Comparison of ENCODE assay signal across 8 mouse cellular contexts in the genomic region with DNA sequence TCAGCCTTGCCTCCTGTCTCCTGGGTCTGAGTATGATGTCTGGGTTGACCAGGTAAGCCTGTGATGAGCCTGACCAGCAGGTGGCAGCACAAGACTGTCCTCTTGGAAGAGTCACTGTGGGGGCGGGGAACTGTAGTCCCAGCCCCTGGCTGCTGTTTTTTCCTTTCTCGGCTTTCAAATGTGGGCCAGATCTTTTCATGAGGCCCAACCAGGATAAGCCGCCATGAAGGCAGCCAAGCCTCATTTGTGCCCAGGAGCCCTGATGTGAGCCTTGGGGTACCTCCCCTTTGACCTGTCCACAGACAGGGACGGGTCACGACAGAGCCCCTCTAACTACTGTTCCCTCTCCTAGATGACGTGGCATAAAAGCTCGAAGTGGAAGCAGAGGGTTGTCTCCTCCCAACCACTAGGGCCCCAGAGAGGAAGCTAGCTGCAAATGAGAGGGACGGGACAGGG. TPM values are rescaled to one million over a fixed set of nuclear protein-coding genes. Genes with fewer than 3 reads are reported as not detected.
DNase-seq lines count a peak whose midpoint lies in the region; ATAC-seq and TF ChIP-seq lines count a peak whose summit lies in the region.

No protein-coding gene starts in this region.

- TF ChIP-seq CTCF in layer of hippocampus, adult 2 months (conservative IDR thresholded peaks at IDR 0.05): peak; percentile 95
- TF ChIP-seq CTCF in lung, embryonic 14.5 days (IDR thresholded peaks at IDR 0.05; ENCODE audit: low read depth): peak; percentile 98
- TF ChIP-seq CTCF in olfactory bulb, adult 2 months (IDR thresholded peaks at IDR 0.05; ENCODE audit: insufficient read depth, low read depth, low read length): peak; percentile 78
- peak; percentile 84 for TF ChIP-seq CTCF in thymus, adult 2 months (IDR thresholded peaks at IDR 0.05; ENCODE audit: borderline replicate concordance, control insufficient read depth, extremely low read depth, insufficient read depth, low read length, poor library complexity)

- peak overlapping the region; percentile 91 for H3K27ac ChIP-seq in forebrain, embryonic 15.5 days (replicated peaks)
- H3K27ac ChIP-seq in layer of hippocampus, adult 2 months: peak overlapping the region; percentile 99
- peak overlapping the region; percentile 61 for H3K27ac ChIP-seq in lung, embryonic 14.5 days (ENCODE audit: low read depth)
- H3K27ac ChIP-seq in olfactory bulb, adult 2 months (ENCODE audit: insufficient read depth, low read depth, low read length): peak overlapping the region; percentile 69
- peak overlapping the region; percentile 52; the same call in 1 of the 2 replicates for H3K27ac ChIP-seq in thymus, adult 2 months (ENCODE audit: control insufficient read depth, insufficient read depth, low read length)

- peaks cover 37% of the 10 kb centered on the region for H3K4me1 ChIP-seq in forebrain, embryonic 15.5 days
- peaks cover 28% of the 10 kb centered on the region for H3K4me1 ChIP-seq in lung, embryonic 14.5 days (ENCODE audit: insufficient read depth)
- peaks cover 33% of the 10 kb centered on the region for H3K4me1 ChIP-seq in olfactory bulb, adult 2 months (ENCODE audit: control insufficient read depth, insufficient read depth, low read length)
- peaks cover 27% of the 10 kb centered on the region for H3K4me1 ChIP-seq in thymus, adult 2 months (replicated peaks; ENCODE audit: control insufficient read depth, insufficient read depth, low read length)

- no peaks in the 10 kb centered on the region for H3K9me3 ChIP-seq in forebrain, embryonic 15.5 days
- no peaks in the 10 kb centered on the region for H3K9me3 ChIP-seq in lung, embryonic 14.5 days (ENCODE audit: low read depth, low read length)

- peak; percentile 58 for TF ChIP-seq POLR2A in olfactory bulb, adult 2 months (IDR thresholded peaks at IDR 0.05; ENCODE audit: insufficient read depth, low read depth, low read length)
- TF ChIP-seq POLR2A in thymus, adult 2 months (IDR thresholded peaks at IDR 0.05; ENCODE audit: control insufficient read depth, extremely low read depth, insufficient read depth, low read length, poor library complexity): 0 out of 2 replicates have a peak, but pooled peaks have one; percentile 16

- H3K36me3 ChIP-seq in forebrain, embryonic 15.5 days: peaks cover 13% of the 10 kb centered on the region; the same call in 1 of the 2 replicates
- no peaks in the 10 kb centered on the region for H3K36me3 ChIP-seq in lung, embryonic 14.5 days (ENCODE audit: insufficient read depth)
- H3K36me3 ChIP-seq in thymus, adult 2 months (ENCODE audit: control insufficient read depth, insufficient read depth, low read length): no peaks in the 10 kb centered on the region

- peak overlapping the region; percentile 90; the same call in 1 of the 2 replicates for H3K4me3 ChIP-seq in forebrain, embryonic 15.5 days
- H3K4me3 ChIP-seq in layer of hippocampus, adult 2 months: peak overlapping the region; percentile 100
- 0 out of 2 replicates have a peak overlapping the region, but pooled peaks have one; percentile 5 for H3K4me3 ChIP-seq in lung, embryonic 14.5 days (ENCODE audit: low read depth, low read length)
- H3K4me3 ChIP-seq in olfactory bulb, adult 2 months (ENCODE audit: insufficient read depth, low read depth, low read length): peak overlapping the region; percentile 80; the same call in 1 of the 2 replicates
- H3K4me3 ChIP-seq in thymus, adult 2 months (ENCODE audit: control insufficient read depth, insufficient read depth, low read length): peak overlapping the region; percentile 42

- intact Hi-C loops in heart, postnatal 36 days (cut with DNase I): loop anchor here (1.0 to 5.0 kb wide), 5 partner anchors 28 to 299 kb away; a partner anchor contains a TSS

- no peaks in the 10 kb centered on the region for H3K27me3 ChIP-seq in forebrain, embryonic 15.5 days
- peaks cover 34% of the 10 kb centered on the region for H3K27me3 ChIP-seq in lung, embryonic 14.5 days (ENCODE audit: insufficient read depth, low read length)
- H3K27me3 ChIP-seq in thymus, adult 2 months (ENCODE audit: control insufficient read depth, insufficient read depth, low read length): peaks cover 20% of the 10 kb centered on the region; the same call in 1 of the 2 replicates

- H3K4me2 ChIP-seq in forebrain, embryonic 15.5 days (replicated peaks): peak overlapping the region; percentile 71
- peak overlapping the region; percentile 97 for H3K4me2 ChIP-seq in lung, embryonic 14.5 days

- WGBS in forebrain, embryonic 15.5 days: 2% methylated on average over 8 of the region's 8 CpGs
- WGBS in lung, embryonic 14.5 days: 0% methylated on average over 8 of the region's 8 CpGs
- WGBS in olfactory bulb, adult 2 months: under 1% methylated on average over 8 of the region's 8 CpGs
- WGBS in thymus, adult 2 months: 1% methylated on average over 8 of the region's 8 CpGs

- peak; percentile 47 for ATAC-seq in forebrain, embryonic 15.5 days (replicated peaks)
- peak; percentile 28 for ATAC-seq in lung, embryonic 14.5 days (ENCODE audit: insufficient read depth)

- peak; percentile 92 for DNase-seq in ES-CJ7 (ENCODE audit: low read depth, low spot score)
- DNase-seq in cerebellum, adult 11 months: peak; percentile 94
- DNase-seq in heart, postnatal 36 days: peak; percentile 98 to 99
- DNase-seq in layer of hippocampus, adult 2 months (ENCODE audit: low spot score in 2 of 2): peak; percentile 92 to 97
- DNase-seq in lung, embryonic 14.5 days: peak; percentile 99
- DNase-seq in thymus, adult 2 months: peak; percentile 95

- peak overlapping the region; percentile 96; the same call in 1 of the 2 replicates for H3K9ac ChIP-seq in forebrain, embryonic 15.5 days (replicated peaks)
- H3K9ac ChIP-seq in lung, embryonic 14.5 days: peak overlapping the region; percentile 30

RNA-seq across cellular contexts. Expression of a gene that starts 3.7 kb away (rescaled TPM):
- 1,536 and 1,584 TPM in 2 replicates for polyA plus RNA-seq in forebrain, embryonic 15.5 days (2015; fragmentation: Nextera tagmentation; extraction: Ambion mirVana)
- total RNA-seq in heart, postnatal 36 days (2021): 10 to 100 TPM; 71.6 to 84.7 TPM
- 1,000 to 10,000 TPM; 1,228 to 1,237 TPM for total RNA-seq in layer of hippocampus, adult 2 months (2021)
- 210 and 217 TPM in 2 replicates for polyA plus RNA-seq in lung, embryonic 14.5 days (2014; fragmentation: Nextera tagmentation; extraction: Ambion mirVana)
- polyA plus RNA-seq in olfactory bulb, adult 2 months (2012; ENCODE audit: insufficient read depth, insufficient read length, low replicate concordance, missing spikeins): 210 and 316 TPM in 2 replicates
- 107 and 119 TPM in 2 replicates for polyA plus RNA-seq in thymus, adult 2 months (2012; rRNA removed)

RNA-seq across cellular contexts. Expression of a gene that starts 9.4 kb away (rescaled TPM):
- polyA plus RNA-seq in forebrain, embryonic 15.5 days (2015; fragmentation: Nextera tagmentation; extraction: Ambion mirVana): 10.6 and 12.0 TPM in 2 replicates
- total RNA-seq in heart, postnatal 36 days (2021): 1 to 10 TPM; 3.8 to 6.6 TPM
- total RNA-seq in layer of hippocampus, adult 2 months (2021): 10 to 100 TPM; 16.7 to 18.0 TPM
- polyA plus RNA-seq in lung, embryonic 14.5 days (2014; fragmentation: Nextera tagmentation; extraction: Ambion mirVana): 8.7 and 9.3 TPM in 2 replicates
- not detected in 2 replicates for polyA plus RNA-seq in olfactory bulb, adult 2 months (2012; ENCODE audit: insufficient read depth, insufficient read length, low replicate concordance, missing spikeins)
- polyA plus RNA-seq in thymus, adult 2 months (2012; rRNA removed): 40.4 and 47.2 TPM in 2 replicates

RNA-seq across cellular contexts. Expression of a gene that starts 44.6 kb away (rescaled TPM):
- polyA plus RNA-seq in forebrain, embryonic 15.5 days (2015; fragmentation: Nextera tagmentation; extraction: Ambion mirVana): 65.1 and 69.1 TPM in 2 replicates
- 10 to 100 TPM; 19.5 to 20.4 TPM for total RNA-seq in heart, postnatal 36 days (2021)
- total RNA-seq in layer of hippocampus, adult 2 months (2021): 10 to 100 TPM; 50.6 to 50.9 TPM
- polyA plus RNA-seq in lung, embryonic 14.5 days (2014; fragmentation: Nextera tagmentation; extraction: Ambion mirVana): 51.5 and 53.2 TPM in 2 replicates
- polyA plus RNA-seq in olfactory bulb, adult 2 months (2012; ENCODE audit: insufficient read depth, insufficient read length, low replicate concordance, missing spikeins): not detected in 2 replicates
- 12.8 and 16.6 TPM in 2 replicates for polyA plus RNA-seq in thymus, adult 2 months (2012; rRNA removed)

RNA-seq across cellular contexts. Expression of a gene that starts 44.6 kb away (rescaled TPM):
- 48.2 and 48.7 TPM in 2 replicates for polyA plus RNA-seq in forebrain, embryonic 15.5 days (2015; fragmentation: Nextera tagmentation; extraction: Ambion mirVana)
- total RNA-seq in heart, postnatal 36 days (2021): 10 to 100 TPM; 38.4 to 40.6 TPM
- total RNA-seq in layer of hippocampus, adult 2 months (2021): 10 to 100 TPM; 35.7 to 36.8 TPM
- 53.3 and 57.3 TPM in 2 replicates for polyA plus RNA-seq in lung, embryonic 14.5 days (2014; fragmentation: Nextera tagmentation; extraction: Ambion mirVana)
- polyA plus RNA-seq in olfactory bulb, adult 2 months (2012; ENCODE audit: insufficient read depth, insufficient read length, low replicate concordance, missing spikeins): not detected in 2 replicates
- polyA plus RNA-seq in thymus, adult 2 months (2012; rRNA removed): 32.3 and 38.8 TPM in 2 replicates

Comparison
In these comparisons a context has a peak if more than half of its experiments do, and no peak if none do; other contexts are left out.
1. Peak in every context shown above with its lines: DNase-seq, ATAC-seq, H3K4me3 ChIP-seq and H3K27ac ChIP-seq.
2. H3K4me3 ChIP-seq: peak in every context shown above with its lines; median percentile 100 in layer of hippocampus, adult 2 months; 90 in forebrain, embryonic 15.5 days; 80 in olfactory bulb, adult 2 months; 42 in thymus, adult 2 months; 5 in lung, embryonic 14.5 days.